Mouse (Mus musculus) limb, embryonic 14.5 days (tissue): ENCODE measurements around the gene Mrpl20. TPM values are rescaled to one million over a fixed set of nuclear protein-coding genes. Genes with fewer than 3 reads are reported as not detected.

Experiments
- ATAC-seq: fragments of 200-750 bp; cut with Nextera tagmentation; 2 replicates; pipeline ENCODE4 v1.8.0; 2017; ENCODE audit warnings: low read depth, moderate number of reproducible peaks, moderate TSS enrichment; ENCODE audit not compliant: low FRiP score
- DNase-seq: peaks from one replicate; pipeline ENCODE4 v3.0.0-alpha.2; 2015; ENCODE audit warnings: low spot score
- H3K27ac ChIP-seq: fragments of 300-500 bp; sonication (generic); replicated peaks from 2 replicates; pipeline ENCODE4 v1.5.1; 2014; ENCODE audit warnings: low read depth, mild to moderate bottlenecking, low read length, moderate library complexity, mixed read lengths
- H3K27me3 ChIP-seq: fragments of 300-500 bp; sonication (generic); 2 replicates; pipeline ENCODE4 v1.6.1; 2014; ENCODE audit warnings: low read length, mixed read lengths; ENCODE audit not compliant: control insufficient read depth, insufficient read depth
- H3K36me3 ChIP-seq: fragments of 300-500 bp; sonication (generic); 2 replicates; pipeline ENCODE4 v1.6.1; 2014; ENCODE audit warnings: mild to moderate bottlenecking, low read length, moderate library complexity, mixed read lengths; ENCODE audit not compliant: control insufficient read depth, insufficient read depth
- H3K4me1 ChIP-seq: fragments of 300-500 bp; sonication (generic); 2 replicates; pipeline ENCODE4 v1.6.1; 2014; ENCODE audit warnings: antibody characterized with exemption, low read length, mixed read lengths; ENCODE audit not compliant: control insufficient read depth, insufficient read depth
- H3K4me2 ChIP-seq: fragments of 300-500 bp; sonication (generic); replicated peaks from 2 replicates; pipeline ENCODE4 v1.6.1; 2014; ENCODE audit warnings: low read depth, mild to moderate bottlenecking, low read length, moderate library complexity; ENCODE audit not compliant: severe bottlenecking
- H3K4me3 ChIP-seq: fragments of 300-500 bp; sonication (generic); replicated peaks from 2 replicates; pipeline ENCODE4 v1.5.1; 2014; ENCODE audit warnings: low read length
- H3K9ac ChIP-seq: fragments of 300-500 bp; sonication (generic); 2 replicates; pipeline ENCODE4 v1.6.1; 2014; ENCODE audit warnings: mild to moderate bottlenecking, low read depth, low read length, moderate library complexity; ENCODE audit not compliant: severe bottlenecking
- H3K9me3 ChIP-seq: fragments of 300-500 bp; sonication (generic); 2 replicates; pipeline ENCODE4 v1.6.1; 2016; ENCODE audit warnings: low read length; ENCODE audit not compliant: control insufficient read depth
- POLR2A ChIP-seq: fragments of 200-500 bp; IDR thresholded peaks from 2 replicates; pipeline ENCODE4 v1.8.0; 2012; ENCODE audit warnings: inconsistent platforms, mild to moderate bottlenecking, moderate library complexity, borderline replicate concordance; ENCODE audit not compliant: insufficient read depth, insufficient read length; ENCODE audit errors: extremely low read depth
- WGBS: fragments of 180-500 bp; shearing (Covaris S2); extraction: QIAGEN DNeasy Blood & Tissue Kit; methylation state at CpG from one replicate; pipeline ENCODE4 v1.1.7; 2014; 5-methylcytosine and 5-hydroxymethylcytosine counted together
- polyA plus RNA-seq, 2 experiments: library from polyadenylated mRNA; depleted of rRNA in 1 of 2; stranded (reverse) in 1 of 2; unstranded in 1 of 2; fragments of >200 nt; fragmentation: Nextera tagmentation in 1 of 2; extraction: Ambion mirVana in 1 of 2; gene quantifications; 2 replicates each; pipeline versions ENCODE4 v1.2.1 to v1.2.3; 2012 to 2014

The Mrpl20 gene
- polyA plus RNA-seq, 2 experiments: 97.5 to 215 TPM

- H3K4me3 ChIP-seq: peak overlapping the region; percentile 83
- no peak overlapping the region for H3K27ac ChIP-seq
- no peaks in the 10 kb centered on the region for H3K27me3 ChIP-seq
- WGBS: 52% methylated on average over 10 of the region's 10 CpGs
- H3K9ac ChIP-seq: peak overlapping the region; percentile 76
- H3K4me2 ChIP-seq: peak overlapping the region; percentile 90
- peaks cover 16% of the 10 kb centered on the region for H3K36me3 ChIP-seq
- no peak for TF ChIP-seq POLR2A
- DNase-seq (no peak), ATAC-seq (no peak)
- H3K4me1 ChIP-seq: peaks cover 15% of the 10 kb centered on the region
- no peaks in the 10 kb centered on the region for H3K9me3 ChIP-seq
Measured at GRCm38 (mm10) chr4:155832321-155832720, 29.6 kb downstream of the Mrpl20 start.

- DNase-seq (no peak), ATAC-seq (no peak)
- H3K4me3 ChIP-seq: no peak overlapping the region
- H3K36me3 ChIP-seq: peaks cover 8% of the 10 kb centered on the region; the same call in 1 of the 2 replicates
- 96% methylated on average over 4 of the region's 4 CpGs for WGBS
- no peak for TF ChIP-seq POLR2A
- no peaks in the 10 kb centered on the region for H3K27me3 ChIP-seq
- H3K27ac ChIP-seq: 0 out of 2 replicates have a peak overlapping the region, but pooled peaks have one; percentile 46
- H3K9me3 ChIP-seq: no peaks in the 10 kb centered on the region
- no peak overlapping the region for H3K9ac ChIP-seq
- peaks cover 15% of the 10 kb centered on the region for H3K4me1 ChIP-seq
- H3K4me2 ChIP-seq: no peak overlapping the region
Measured at GRCm38 (mm10) chr4:155833234-155833633, 30.6 kb downstream of the Mrpl20 start.

GRCm38 (mm10) chr4:155833836-155834235 lies 31.2 kb downstream of the Mrpl20 start:
- H3K4me2 ChIP-seq: 0 out of 2 replicates have a peak overlapping the region, but pooled peaks have one; percentile 2
- DNase-seq (peak; percentile 95), ATAC-seq (peak; percentile 34; the same call in 1 of the 2 replicates)
- no peak overlapping the region for H3K4me3 ChIP-seq
- peak overlapping the region; percentile 46; the same call in 1 of the 2 replicates for H3K27ac ChIP-seq
- H3K36me3 ChIP-seq: peaks cover 8% of the 10 kb centered on the region; the same call in 1 of the 2 replicates
- TF ChIP-seq POLR2A: no peak
- H3K9ac ChIP-seq: no peak overlapping the region
- WGBS: 50% methylated on average over 2 of the region's 2 CpGs
- H3K9me3 ChIP-seq: no peaks in the 10 kb centered on the region
- H3K4me1 ChIP-seq: peaks cover 15% of the 10 kb centered on the region
- H3K27me3 ChIP-seq: no peaks in the 10 kb centered on the region

GRCm38 (mm10) chr4:155837404-155838010 lies 34.8 kb downstream of the Mrpl20 start:
- H3K9me3 ChIP-seq: no peaks in the 10 kb centered on the region
- H3K4me1 ChIP-seq: peaks cover 33% of the 10 kb centered on the region
- no peaks in the 10 kb centered on the region for H3K27me3 ChIP-seq
- DNase-seq (no peak), ATAC-seq (no peak)
- H3K9ac ChIP-seq: no peak overlapping the region
- H3K36me3 ChIP-seq: peaks cover 13% of the 10 kb centered on the region
- no peak overlapping the region for H3K4me3 ChIP-seq
- WGBS: 77% methylated on average over 11 of the region's 11 CpGs
- no peak for TF ChIP-seq POLR2A
- H3K4me2 ChIP-seq: no peak overlapping the region
- no peak overlapping the region for H3K27ac ChIP-seq

- peaks cover 33% of the 10 kb centered on the region for H3K4me1 ChIP-seq
- H3K27me3 ChIP-seq: no peaks in the 10 kb centered on the region
- H3K4me2 ChIP-seq: peak overlapping the region; percentile 68; the same call in 1 of the 2 replicates
- H3K36me3 ChIP-seq: peaks cover 11% of the 10 kb centered on the region
- no peak overlapping the region for H3K9ac ChIP-seq
- no peaks in the 10 kb centered on the region for H3K9me3 ChIP-seq
- H3K4me3 ChIP-seq: no peak overlapping the region
- ATAC-seq (no peak), DNase-seq (no peak)
- H3K27ac ChIP-seq: peak overlapping the region; percentile 76; the same call in 1 of the 2 replicates
- WGBS: 56% methylated on average over 8 of the region's 8 CpGs
- TF ChIP-seq POLR2A: no peak
Measured at GRCm38 (mm10) chr4:155838187-155839153, 35.8 kb downstream of the Mrpl20 start.
